Mouse (Mus musculus) heart, postnatal 0 days (tissue): ENCODE data around the gene Nfasc.
A peak's percentile ranks its signal among the peaks of the same experiment; 100 is the strongest.

ENCODE experiments used
- CTCF ChIP-seq: IDR thresholded peaks from 2 replicates; pipeline ENCODE4 v1.5.1; 2016; ENCODE audit warnings: antibody characterized with exemption, control low read depth, low read depth
- EP300 ChIP-seq: IDR thresholded peaks from 2 replicates; pipeline ENCODE4 v1.6.1; 2016; ENCODE audit warnings: antibody characterized with exemption, low read depth

DNA sequence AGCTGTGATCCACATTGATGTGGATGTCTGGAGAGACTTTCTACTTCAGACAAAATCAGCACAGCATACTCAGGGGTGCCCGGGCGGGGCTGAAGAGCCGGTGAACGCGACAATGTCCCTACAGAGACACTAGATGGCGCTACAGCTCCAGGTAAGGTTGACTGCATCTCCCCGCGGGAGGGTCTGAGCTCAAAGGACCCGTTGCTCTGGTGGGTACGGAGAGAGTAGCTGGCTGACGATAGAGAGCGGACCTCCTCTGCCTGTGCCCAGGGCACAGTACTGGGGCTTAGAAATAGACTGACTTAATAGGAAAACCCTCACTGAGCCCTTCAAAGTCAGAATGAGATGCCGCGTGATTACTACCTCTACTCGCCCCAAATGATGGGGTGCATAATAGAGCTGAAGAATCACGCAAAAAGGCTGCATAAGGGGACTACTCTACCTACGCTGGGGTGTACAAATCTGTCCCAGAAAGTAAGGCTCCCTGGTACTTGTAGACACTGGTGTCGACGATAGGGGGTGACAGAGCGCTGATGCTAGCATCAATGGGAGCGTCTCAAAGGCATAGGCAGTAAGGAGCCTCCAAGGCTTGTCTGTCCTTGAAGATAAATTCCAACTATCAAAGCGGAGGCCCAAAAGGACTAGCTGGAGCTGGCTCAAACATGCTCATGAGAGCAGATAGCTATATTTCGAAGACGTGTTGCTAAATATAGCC is 17.2 kb upstream of the Nfasc start:
- TF ChIP-seq CTCF: peak; percentile 80
- TF ChIP-seq EP300: no peak
